Mouse (Mus musculus) left cerebral cortex, postnatal 25 days (tissue): ENCODE measurements at regions not wholly inside any gene's neighbourhood (a gene's known extent, or its start where the extent isn't known, plus 50 kb on each side); places are given as distances from the start of the nearest gene placed in this dataset.

Experiments used
- DNase-seq, 2 experiments: peaks; one replicate each; pipeline ENCODE4 v3.0.0; 2022; ENCODE audit warnings: low spot score in 2 of 2, mixed read lengths in 1 of 2
- intact Hi-C: fragments of 180-260 bp; cut with DNase I; formaldehyde crosslinking; loops from one replicate; pipeline ENCODE4 v1.15.1; 2025

DNA sequence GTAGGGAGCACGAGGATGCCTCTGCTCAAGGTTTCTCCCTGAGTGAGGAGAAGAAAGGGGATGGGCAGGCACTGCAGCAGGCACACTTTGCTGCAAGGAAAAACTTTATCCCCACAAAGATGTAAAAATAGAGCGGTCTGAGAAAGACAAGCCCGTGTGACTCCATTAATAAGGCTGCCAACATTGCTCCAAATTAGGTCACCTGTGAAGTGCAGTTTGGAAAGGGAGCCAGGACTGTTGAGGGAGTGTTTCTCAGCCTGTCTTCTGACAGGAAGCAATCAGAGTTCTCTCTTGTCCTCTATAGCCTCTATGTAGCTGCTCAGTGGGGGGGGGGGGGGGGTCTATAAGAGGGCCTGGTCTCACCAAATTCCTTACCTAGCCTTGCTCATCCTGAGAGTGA lies 51.0 kb downstream of the Gm10234 start:
- intact Hi-C loops: no loop called here

DNA sequence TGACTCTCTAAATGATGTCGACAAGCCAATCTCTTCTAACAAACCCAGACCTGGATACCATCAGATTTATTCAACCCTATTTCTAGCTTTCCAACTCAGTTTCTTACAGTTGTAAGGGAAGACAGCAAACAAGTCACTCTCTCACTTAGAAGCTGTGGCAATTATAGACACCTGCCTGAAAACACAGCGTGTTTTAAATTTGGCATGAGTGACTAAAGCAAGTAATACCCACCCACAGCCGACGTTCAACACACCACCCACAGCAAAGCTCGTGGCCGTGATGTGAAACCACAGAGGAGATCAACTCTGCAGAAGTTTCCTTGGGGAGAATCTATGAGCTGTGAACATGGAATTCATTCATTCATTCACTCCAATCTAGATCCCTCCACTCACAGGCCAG lies 52.4 kb downstream of the Gm10234 start:
- DNase-seq: peak in 1 of 2 experiments; percentile 80
- intact Hi-C loops: no loop called here

More for the DNA sequence above, 51.0 kb downstream of the Gm10234 start:
- no peak for DNase-seq

DNA sequence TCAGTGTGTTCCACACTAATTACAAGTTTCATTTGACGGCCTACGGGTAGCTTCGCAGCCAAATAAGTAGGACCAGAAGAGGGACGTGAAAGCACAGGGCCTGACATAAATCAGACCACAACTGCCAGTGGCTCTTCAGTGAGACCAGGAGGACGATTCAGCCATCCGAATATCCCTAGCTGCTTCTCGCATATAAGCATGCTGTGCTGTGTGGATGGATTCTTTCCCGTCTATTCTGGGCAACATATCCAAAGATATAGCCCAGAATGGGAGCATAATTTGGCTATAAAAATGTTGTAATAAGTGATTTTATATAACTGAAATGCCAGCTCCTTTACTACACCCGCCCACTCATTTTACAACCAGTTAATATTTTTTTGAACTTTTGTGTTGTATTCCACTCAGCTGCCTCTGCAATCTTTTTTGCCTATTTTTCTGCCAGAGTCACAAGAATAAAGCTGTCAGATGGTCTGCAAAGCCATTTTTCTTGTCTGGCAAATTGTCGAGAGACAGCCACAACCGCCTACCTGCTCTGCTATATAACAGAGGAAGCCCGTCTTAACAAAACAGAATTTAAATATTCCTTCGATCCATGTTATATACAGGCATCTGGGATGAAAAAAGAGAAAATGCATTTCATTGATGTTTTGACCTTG lies 55.8 kb downstream of the Gm10234 start:
- DNase-seq: peak in 1 of 2 experiments; percentile 43
- intact Hi-C loops: no loop called here

DNA sequence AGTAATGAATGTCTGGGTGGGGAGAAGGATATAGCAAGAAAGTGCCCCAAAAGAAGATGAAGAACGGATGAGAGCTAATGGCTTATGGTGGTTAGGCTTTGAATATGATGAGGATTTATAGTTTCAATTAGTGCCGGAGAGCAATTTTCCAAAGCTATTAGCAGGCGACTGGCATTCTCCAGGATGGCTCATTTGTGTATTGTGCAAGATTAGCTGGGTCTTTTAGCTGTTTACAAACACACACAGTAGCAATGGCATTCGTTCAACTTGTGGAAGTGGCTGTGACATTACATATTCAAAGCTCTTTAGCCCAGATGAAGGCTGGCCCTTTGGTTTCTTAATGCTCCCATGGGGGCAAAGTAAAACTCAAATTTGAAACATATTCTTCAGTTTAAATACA lies 56.4 kb downstream of the Gm10234 start:
- no peak for DNase-seq
- intact Hi-C loops: no loop called here
